Mouse (Mus musculus) left cerebral cortex, adult 11 months (tissue): ENCODE results near the gene Bod1l.

ENCODE experiments used
- DNase-seq: peaks from one replicate; pipeline ENCODE4 v3.0.0; 2022; ENCODE audit warnings: low spot score

Bod1l gene

DNA sequence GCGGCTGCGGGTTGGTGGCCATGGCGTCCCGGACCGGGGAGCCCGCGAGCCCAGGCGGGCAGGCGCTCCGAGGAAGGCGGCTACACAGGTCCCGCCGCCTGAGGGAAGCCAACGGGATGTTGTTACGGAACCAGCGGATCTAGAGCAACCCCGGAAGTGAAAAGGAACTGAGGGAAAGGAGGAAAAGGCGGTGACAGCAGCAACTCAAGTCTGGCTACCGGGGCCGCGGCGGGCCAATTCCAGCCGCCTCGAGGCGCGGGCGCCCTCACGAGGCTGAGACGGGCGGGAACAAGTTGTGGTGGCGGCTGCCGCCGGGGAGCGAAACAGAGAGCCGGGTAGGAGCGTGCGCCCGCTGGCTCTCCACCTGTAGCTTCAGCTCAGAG lies at the start of gene Bod1l:
Gene Bod1l (minus strand): TSS at position 169 of the 383 bp plus-strand sequence.
- peak; percentile 94 for DNase-seq

GRCm38 (mm10) chr5:41893351-41893750 lies 49.2 kb upstream of the Bod1l start:
- DNase-seq = no peak

DNA sequence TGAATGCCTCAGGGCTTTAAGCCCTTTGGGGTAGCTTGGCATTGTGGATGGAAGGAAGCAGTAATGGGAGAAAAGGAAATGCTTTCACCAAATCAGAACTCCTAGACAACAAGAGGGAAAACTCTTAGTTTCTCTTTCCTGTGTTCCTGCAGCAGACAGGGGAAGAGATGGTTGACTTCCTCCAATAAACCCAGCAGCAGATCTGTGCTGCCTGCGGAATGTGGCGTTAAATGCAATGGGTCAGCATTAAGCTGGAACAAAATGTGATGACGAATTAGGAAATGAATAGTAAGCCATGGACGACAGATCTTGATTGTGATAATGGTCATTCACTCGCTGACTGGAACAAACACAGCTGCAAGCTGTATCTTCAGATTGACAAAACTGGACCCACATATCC lies 46.8 kb upstream of the Bod1l start:
- no peak for DNase-seq

DNA sequence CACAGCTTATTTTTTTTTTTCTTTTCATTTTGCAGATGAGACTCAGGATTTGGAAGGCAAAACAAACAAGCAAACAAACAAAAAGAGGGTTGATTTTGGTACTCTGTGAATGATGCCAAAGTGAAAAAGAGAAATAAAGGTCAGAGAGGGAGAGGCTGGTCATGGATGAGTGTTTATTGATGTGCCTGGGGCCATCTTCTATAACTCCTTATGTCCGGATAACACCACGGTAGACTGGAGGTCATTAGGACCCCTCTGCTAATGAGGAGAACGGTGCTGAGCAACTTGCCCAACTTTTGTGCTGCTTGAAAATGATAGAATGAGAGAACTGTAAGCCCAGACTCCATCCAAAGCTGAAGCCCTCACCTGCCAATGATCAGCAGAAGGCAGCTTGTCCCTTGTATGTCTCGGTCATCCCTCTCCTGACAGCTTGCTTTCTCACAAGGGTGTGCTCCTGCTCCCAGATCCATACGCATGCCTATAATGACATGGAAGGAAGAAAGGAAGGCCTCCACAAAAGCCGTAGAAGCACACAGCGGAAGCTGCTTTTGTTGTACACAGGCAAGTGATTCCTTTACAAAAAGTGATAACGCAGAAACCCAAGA lies 45.2 kb upstream of the Bod1l start:
- no peak for DNase-seq

GRCm38 (mm10) chr5:41888834-41889233 lies 44.7 kb upstream of the Bod1l start:
- DNase-seq = peak; percentile 23

DNA sequence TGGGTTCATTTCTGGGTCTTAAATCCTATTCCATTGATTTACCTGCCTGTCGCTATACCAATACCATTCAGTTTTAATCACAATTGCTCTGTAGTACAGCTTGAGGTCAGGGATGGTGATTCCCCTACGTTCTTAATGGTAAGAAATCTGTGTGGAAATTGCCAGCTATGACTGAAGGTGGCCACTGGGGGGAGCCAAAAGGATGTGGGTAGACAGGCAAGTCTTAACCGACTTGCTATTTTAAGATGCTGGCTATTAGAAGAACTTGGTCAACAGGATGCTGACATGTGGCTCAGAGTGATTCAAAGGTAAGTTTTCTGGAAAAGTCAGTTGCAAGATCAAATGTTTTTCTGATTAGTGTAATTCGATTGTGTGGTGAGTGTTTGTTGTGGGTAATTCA lies 43.6 kb upstream of the Bod1l start:
- DNase-seq = peak; percentile 66

DNA sequence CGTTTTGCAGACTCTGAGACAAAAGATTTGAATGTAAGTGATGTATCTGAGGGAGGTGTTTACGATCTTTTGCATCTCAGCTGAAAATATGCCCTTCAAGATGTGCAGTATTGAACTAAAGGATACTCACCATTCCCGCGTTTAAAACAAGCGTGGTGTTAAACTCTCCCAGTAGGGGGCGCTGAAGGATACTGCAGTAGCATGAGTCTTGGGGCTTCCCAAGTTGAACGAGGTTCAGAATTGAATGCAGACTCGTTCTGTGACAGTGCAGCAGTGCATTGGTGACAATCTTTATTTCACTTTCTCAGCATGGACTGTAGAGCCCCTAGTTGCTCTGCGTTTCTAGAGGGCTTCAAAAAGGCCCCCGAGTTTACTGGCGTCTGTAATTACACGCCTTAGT lies 40.4 kb upstream of the Bod1l start:
- DNase-seq = peak; percentile 29

- DNase-seq = no peak
These were observed 27.0 kb upstream of the Bod1l start for GRCm38 (mm10) chr5:41871164-41871563.

GRCm38 (mm10) chr5:41855781-41856180 lies 11.7 kb upstream of the Bod1l start:
- DNase-seq = no peak

DNA sequence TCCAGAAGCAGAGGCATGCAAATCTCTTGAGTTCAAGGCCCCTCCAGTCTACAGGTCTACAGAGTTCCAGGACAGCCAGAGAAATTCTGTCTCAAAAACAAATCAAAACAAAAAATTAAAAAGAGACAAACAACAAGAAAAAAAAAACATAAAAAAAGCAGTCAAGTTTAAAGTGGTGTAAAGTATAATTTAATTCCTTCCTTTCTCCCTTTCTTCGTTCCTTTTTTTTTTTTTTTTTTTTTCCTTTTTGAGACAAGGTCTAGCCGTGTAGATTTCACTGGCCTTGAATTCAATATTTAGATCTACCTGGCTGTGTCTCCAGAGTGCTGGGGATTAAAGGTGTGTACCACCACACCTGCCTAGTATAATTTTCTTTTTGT lies 1.4 kb upstream of the Bod1l start:
- no peak for DNase-seq

GRCm38 (mm10) chr5:41844820-41845557 lies 874 bp upstream of the Bod1l start:
- DNase-seq = peak; percentile 14

DNA sequence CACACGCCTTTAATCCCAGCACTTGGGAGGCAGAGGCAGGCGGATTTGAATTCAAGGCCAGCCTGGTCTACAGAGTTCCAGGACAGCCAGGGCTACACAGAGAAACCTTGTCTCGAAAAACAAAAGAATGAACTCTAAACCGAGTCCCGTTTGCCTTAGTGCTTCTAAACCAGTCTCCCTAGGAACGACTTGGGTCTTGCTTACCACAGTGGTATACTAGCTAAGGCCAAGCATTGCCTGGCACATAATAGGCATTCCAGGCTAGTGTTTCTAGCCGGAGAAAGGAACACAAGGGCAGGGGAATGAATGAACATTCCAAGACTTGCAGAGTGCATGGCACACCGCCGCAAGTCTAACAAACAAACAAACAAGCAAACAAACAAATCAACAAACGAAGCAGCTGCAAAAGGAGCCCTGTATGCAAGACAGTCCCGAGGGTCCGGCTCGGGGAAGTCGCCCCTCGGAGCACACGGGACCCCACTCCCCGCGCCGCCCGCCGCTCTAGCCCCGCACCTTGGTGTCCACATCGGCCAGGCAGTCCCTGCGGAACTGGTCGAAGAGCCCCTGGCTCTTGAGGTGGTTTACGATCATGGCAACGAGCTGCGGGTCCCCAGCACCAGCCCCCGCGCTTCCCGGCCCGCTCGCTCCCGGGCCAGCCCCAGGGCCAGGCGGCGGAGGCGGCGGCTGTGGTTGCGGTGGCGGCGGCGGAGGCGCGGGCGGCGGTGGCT lies 532 bp downstream of the Bod1l start:
- no peak for DNase-seq

DNA sequence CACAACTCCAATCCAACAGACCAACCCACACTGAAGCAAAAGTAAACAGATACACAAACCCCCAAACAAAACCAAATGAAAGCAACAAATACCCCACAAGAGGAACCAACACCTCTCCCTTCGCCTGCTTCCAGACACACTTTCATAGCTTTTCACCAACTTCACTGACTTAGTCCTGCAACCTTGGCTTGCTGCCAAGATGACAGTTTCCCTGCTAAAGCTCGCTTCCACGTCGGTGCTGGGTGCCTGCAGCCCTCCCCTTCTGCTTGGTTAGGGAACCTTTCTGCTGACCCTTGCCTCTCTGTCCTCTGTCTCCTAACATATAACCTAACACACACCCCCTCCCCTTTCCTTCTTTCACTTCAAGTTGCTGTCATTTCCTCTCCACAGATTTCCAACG lies 1.4 kb downstream of the Bod1l start:
- DNase-seq = no peak

DNA sequence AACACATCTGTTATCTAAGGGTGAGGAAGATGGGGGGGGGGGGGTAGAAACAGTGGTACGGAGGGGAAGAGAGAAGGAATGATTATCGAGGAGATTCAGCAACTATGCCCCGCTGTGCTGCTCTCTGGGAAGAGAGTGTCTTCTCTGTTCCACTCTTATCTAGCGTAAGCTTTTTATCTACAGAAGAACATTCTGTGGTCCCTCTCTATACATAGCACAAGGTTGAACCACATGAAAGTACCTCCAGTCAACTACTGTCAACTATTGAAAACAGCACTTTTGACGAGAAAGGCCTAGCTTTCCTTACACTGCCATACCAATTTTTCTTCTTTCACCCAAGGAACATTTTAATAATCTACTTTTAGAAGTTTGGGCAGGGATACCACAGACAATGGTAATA lies 2.4 kb downstream of the Bod1l start:
- no peak for DNase-seq

DNA sequence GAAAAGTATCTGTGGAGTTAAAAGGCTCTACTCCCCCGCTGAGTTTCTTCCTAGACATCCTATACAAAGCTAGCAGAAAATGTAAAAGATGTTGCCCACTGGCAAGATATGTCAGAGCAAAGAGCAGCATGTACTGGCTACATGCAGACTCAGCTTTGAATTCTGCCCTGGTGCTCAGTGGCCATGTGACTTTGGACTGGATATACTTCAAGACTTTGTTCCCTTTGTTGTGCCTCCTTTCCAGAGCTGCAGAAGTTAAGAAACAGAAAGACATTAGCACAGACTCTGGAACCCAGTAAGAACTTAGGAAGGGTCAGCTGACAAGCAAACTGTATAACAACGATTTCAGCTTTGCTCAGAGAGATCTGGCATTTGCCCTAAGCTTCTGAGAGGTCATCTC lies 14.0 kb downstream of the Bod1l start:
- no peak for DNase-seq

DNA sequence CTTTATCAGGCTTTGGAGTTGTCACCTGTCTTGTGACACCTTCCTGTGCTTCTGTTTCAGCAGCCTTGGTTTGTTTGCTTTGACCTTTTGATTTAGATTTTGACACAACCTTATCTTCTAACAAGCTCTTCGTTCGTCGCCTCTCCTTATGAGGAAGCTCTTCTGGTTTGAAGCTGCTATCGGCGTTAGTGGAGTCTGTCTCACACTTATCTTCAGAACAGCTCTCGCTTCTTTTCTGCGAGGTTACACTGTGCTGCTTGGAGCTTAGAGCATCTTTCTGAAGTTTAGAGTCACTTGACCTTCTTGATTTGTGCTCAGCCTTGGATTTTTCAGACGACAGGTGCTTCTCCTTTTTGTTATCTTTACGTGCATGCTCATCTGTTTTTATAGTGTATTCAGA lies 23.0 kb downstream of the Bod1l start:
- DNase-seq = no peak

DNA sequence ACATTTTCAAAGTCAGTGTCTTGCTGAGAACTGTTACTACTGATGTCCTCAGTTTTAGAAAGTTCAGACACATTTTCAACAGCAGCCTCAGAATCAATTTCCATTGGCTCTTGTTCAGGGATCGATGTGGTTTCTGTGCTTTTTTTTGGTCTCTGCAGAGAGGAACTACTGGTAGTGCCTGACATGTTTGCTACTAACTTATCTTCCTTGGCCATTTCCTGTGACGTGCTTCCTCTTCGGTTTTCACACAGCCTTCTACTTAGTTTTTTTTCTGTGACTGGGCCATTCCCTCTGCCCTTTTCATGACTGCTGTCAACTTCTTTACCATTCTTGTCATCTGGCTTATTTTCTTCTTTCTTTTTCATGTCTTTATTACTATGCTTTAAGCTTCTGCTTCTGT lies 23.6 kb downstream of the Bod1l start:
- DNase-seq = no peak

DNA sequence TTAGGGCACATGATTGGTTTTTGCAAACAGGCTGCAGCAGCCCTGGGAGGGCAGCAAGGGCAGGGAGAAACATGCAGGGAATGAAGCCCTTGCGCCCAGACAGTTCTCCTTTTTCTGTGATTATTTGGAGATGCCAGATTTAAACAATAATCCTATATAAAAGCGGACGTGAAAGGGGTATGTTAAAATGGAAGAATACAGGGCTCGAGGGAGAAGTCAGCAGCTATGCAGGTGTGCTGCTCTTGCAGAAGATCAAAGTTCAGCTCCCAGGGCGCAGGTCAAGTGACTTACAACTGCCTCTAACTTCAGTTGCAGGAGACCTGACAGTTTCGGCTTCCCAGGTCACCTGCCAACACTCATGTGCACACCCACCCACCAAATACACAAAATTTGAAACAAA lies 31.6 kb downstream of the Bod1l start:
- DNase-seq = no peak

GRCm38 (mm10) chr5:41811279-41811678 lies 32.8 kb downstream of the Bod1l start:
- DNase-seq = no peak

- no peak for DNase-seq
These were observed 36.7 kb downstream of the Bod1l start for GRCm38 (mm10) chr5:41807383-41807782.

- DNase-seq = no peak
These were observed 37.9 kb downstream of the Bod1l start for GRCm38 (mm10) chr5:41806176-41806575.

DNA sequence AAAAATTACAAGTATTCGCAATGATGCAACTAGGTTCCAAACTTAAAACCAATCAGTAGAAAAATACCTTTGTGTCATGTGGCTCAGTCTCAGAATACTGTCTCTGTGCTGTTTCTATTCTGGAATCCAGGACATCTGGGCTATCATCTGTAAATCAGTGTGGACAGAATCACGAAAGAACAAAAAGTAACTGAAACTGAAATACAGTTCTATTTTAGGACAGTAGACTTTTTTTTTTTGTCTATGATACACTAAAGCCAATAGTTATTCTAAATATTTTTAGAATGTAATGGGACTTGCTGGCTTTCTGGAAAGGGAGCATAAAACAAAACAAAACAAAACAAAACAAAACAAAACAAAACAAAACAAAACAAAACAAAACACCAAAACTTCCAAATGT lies 39.0 kb downstream of the Bod1l start:
- DNase-seq = no peak

DNA sequence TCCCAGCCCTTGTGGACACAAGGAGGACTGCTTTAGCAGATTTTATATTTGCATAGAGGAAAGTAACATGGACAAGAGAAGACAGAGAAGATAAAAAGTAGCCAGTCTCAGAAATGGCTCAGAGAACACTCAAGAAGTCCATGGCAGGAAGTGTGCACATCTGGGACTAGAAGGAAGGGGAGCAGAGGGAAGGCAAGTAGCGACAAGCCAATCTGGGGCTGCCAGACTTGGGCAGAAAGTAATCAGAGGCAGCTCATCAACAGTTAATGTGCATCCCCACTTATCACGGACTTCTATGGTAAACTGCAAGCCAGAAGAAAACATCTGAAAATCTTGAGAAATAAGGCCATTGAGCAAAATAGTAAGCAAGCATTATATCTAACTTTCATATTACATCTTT lies 39.5 kb downstream of the Bod1l start:
- DNase-seq = no peak
